Mouse (Mus musculus): ENCODE measurements around the gene Ubqln4.
"Not testable (repeated sequence)": the region's sequence is repeated elsewhere in the genome, so short reads cannot be mapped to it uniquely, and the experiment has no call there.

Ubqln4 gene

GRCm38 (mm10) chr3:88566536-88567061 is 13.0 kb downstream of the Ubqln4 start:
- no peak for DNase-seq (ENCODE audit: low spot score)

GRCm38 (mm10) chr3:88567892-88568291 is 14.3 kb downstream of the Ubqln4 start:
- DNase-seq (ENCODE audit: low spot score) = no peak

- no peak for DNase-seq (ENCODE audit: low spot score)
Observed at GRCm38 (mm10) chr3:88568615-88569014, 15.1 kb downstream of the Ubqln4 start.

- no peak for DNase-seq (ENCODE audit: low spot score)
Observed at GRCm38 (mm10) chr3:88569093-88569492, 15.5 kb downstream of the Ubqln4 start.

- no peak for DNase-seq (ENCODE audit: low spot score)
Observed at GRCm38 (mm10) chr3:88569694-88570093, 16.1 kb downstream of the Ubqln4 start.

- no peak for DNase-seq (ENCODE audit: low spot score)
Observed at GRCm38 (mm10) chr3:88570341-88570740, 16.8 kb downstream of the Ubqln4 start.

- DNase-seq (ENCODE audit: low spot score) = no peak
Observed at GRCm38 (mm10) chr3:88571856-88572255, 18.3 kb downstream of the Ubqln4 start.

- DNase-seq (ENCODE audit: low spot score) = no peak
Observed at GRCm38 (mm10) chr3:88572835-88573234, 19.3 kb downstream of the Ubqln4 start.

- no peak for DNase-seq (ENCODE audit: low spot score)
Observed at GRCm38 (mm10) chr3:88573810-88574209, 20.3 kb downstream of the Ubqln4 start.

- DNase-seq (ENCODE audit: low spot score) = no peak
Observed at GRCm38 (mm10) chr3:88575540-88575939, 22.0 kb downstream of the Ubqln4 start, which contains the start of gene Ssr2. TSS of gene Ssr2 (plus strand) at chr3:88575876.

GRCm38 (mm10) chr3:88577846-88578245 is 24.3 kb downstream of the Ubqln4 start:
- not testable (repeated sequence) for DNase-seq (ENCODE audit: low spot score)

GRCm38 (mm10) chr3:88578498-88579424 is 25.2 kb downstream of the Ubqln4 start:
- no peak for DNase-seq (ENCODE audit: low spot score)

- DNase-seq (ENCODE audit: low spot score) = peak; percentile 72
Observed at GRCm38 (mm10) chr3:88579454-88580117, 26.0 kb downstream of the Ubqln4 start.

- DNase-seq (ENCODE audit: low spot score) = no peak
Observed at GRCm38 (mm10) chr3:88585769-88586168, 32.2 kb downstream of the Ubqln4 start.

- DNase-seq (ENCODE audit: low spot score) = no peak
Observed at GRCm38 (mm10) chr3:88586640-88587039, 33.1 kb downstream of the Ubqln4 start.

GRCm38 (mm10) chr3:88590246-88590645 is 36.7 kb downstream of the Ubqln4 start:
- DNase-seq (ENCODE audit: low spot score) = no peak

- DNase-seq (ENCODE audit: low spot score) = no peak
Observed at GRCm38 (mm10) chr3:88591044-88591443, 37.5 kb downstream of the Ubqln4 start.

- peak; percentile 31 for DNase-seq (ENCODE audit: low spot score)
Observed at GRCm38 (mm10) chr3:88591950-88592731, 38.6 kb downstream of the Ubqln4 start.

- no peak for DNase-seq (ENCODE audit: low spot score)
Observed at GRCm38 (mm10) chr3:88592942-88593576, 39.5 kb downstream of the Ubqln4 start.

GRCm38 (mm10) chr3:88593893-88594580 is 40.5 kb downstream of the Ubqln4 start:
- DNase-seq (ENCODE audit: low spot score) = no peak

- DNase-seq (ENCODE audit: low spot score) = not testable (repeated sequence)
Observed at GRCm38 (mm10) chr3:88596547-88596946, 43.0 kb downstream of the Ubqln4 start.

All from ovary, postnatal 36 days (tissue).